Mouse (Mus musculus): ENCODE data around the gene Adcy7. TPM values are rescaled to one million over a fixed set of nuclear protein-coding genes. Genes with fewer than 3 reads are reported as not detected.

The Adcy7 gene
- polyA plus RNA-seq, 1 experiment, result 2.1 TPM

DNA sequence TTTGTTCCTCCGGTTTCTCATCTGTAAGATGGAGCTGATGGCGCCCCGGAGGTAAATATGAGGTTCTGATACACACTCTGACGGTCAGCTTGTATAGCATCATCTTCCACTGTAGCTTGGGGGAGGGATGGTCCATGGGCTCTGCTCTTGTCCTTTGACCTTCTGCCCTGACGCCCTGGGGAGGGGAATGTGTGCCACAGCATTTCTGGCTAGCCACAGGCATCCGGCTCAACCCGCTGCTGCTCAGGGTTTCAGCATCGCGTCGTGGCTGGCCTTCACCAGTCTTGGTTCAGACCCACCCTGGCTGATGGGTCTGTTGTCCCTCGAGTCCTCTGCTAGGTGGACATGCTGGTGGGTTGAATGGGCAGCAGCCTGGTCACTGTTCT is 19.1 kb downstream of the Adcy7 start:
- H3K4me1 ChIP-seq (ENCODE audit: control insufficient read depth, insufficient read depth, low read length), result no peaks in the 10 kb centered on the region
- no peak overlapping the region for H3K4me3 ChIP-seq (ENCODE audit: low read depth, low read length)
- no peak for TF ChIP-seq CTCF (IDR thresholded peaks at IDR 0.05; ENCODE audit: low read depth, low read length)
- no peak for TF ChIP-seq EP300 (IDR thresholded peaks at IDR 0.05; ENCODE audit: insufficient read depth, low read depth, low read length)
- no peak for TF ChIP-seq POLR2A (IDR thresholded peaks at IDR 0.05; ENCODE audit: insufficient read depth, low read length)
- no peaks in the 10 kb centered on the region for H3K9me3 ChIP-seq (replicated peaks; ENCODE audit: control insufficient read depth, insufficient read depth, low read length, poor library complexity, severe bottlenecking)
- no peak overlapping the region for H3K27ac ChIP-seq (ENCODE audit: insufficient read depth, low read length)
- no peaks in the 10 kb centered on the region for H3K27me3 ChIP-seq (ENCODE audit: control insufficient read depth, insufficient read depth, low read length, poor library complexity, severe bottlenecking)
- no peaks in the 10 kb centered on the region for H3K36me3 ChIP-seq (ENCODE audit: control insufficient read depth, insufficient read depth, low read length, poor library complexity, severe bottlenecking)
- H3K9ac ChIP-seq (ENCODE audit: low read depth, poor library complexity, severe bottlenecking), result no peak overlapping the region

DNA sequence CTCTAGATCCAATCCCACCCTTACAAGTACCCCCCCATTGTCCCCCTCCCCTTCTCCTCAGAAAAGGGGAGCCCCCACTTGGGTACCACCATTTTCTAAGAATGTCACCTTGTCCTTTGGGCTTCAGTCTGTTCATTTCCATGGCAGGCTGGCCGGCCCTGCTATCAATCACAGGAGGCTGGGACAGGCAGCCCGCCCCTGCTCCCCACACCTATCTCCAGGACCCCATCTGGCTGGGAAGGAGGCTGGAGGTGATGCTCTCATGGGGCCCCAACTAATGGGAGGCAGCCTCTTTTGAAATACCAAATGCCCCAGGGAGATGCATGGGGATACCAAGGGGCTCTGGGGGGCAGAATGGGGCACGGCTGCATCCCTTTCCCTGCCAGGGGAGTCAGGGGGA is 20.7 kb downstream of the Adcy7 start:
- no peaks in the 10 kb centered on the region for H3K27me3 ChIP-seq (ENCODE audit: control insufficient read depth, insufficient read depth, low read length, poor library complexity, severe bottlenecking)
- H3K9ac ChIP-seq (ENCODE audit: low read depth, poor library complexity, severe bottlenecking), result no peak overlapping the region
- no peak overlapping the region for H3K4me3 ChIP-seq (ENCODE audit: low read depth, low read length)
- H3K4me1 ChIP-seq (ENCODE audit: control insufficient read depth, insufficient read depth, low read length), result no peaks in the 10 kb centered on the region
- no peak for TF ChIP-seq CTCF (IDR thresholded peaks at IDR 0.05; ENCODE audit: low read depth, low read length)
- no peak for TF ChIP-seq POLR2A (IDR thresholded peaks at IDR 0.05; ENCODE audit: insufficient read depth, low read length)
- TF ChIP-seq EP300 (IDR thresholded peaks at IDR 0.05; ENCODE audit: insufficient read depth, low read depth, low read length), result no peak
- H3K36me3 ChIP-seq (ENCODE audit: control insufficient read depth, insufficient read depth, low read length, poor library complexity, severe bottlenecking), result no peaks in the 10 kb centered on the region
- H3K27ac ChIP-seq (ENCODE audit: insufficient read depth, low read length), result no peak overlapping the region
- H3K9me3 ChIP-seq (replicated peaks; ENCODE audit: control insufficient read depth, insufficient read depth, low read length, poor library complexity, severe bottlenecking), result no peaks in the 10 kb centered on the region

DNA sequence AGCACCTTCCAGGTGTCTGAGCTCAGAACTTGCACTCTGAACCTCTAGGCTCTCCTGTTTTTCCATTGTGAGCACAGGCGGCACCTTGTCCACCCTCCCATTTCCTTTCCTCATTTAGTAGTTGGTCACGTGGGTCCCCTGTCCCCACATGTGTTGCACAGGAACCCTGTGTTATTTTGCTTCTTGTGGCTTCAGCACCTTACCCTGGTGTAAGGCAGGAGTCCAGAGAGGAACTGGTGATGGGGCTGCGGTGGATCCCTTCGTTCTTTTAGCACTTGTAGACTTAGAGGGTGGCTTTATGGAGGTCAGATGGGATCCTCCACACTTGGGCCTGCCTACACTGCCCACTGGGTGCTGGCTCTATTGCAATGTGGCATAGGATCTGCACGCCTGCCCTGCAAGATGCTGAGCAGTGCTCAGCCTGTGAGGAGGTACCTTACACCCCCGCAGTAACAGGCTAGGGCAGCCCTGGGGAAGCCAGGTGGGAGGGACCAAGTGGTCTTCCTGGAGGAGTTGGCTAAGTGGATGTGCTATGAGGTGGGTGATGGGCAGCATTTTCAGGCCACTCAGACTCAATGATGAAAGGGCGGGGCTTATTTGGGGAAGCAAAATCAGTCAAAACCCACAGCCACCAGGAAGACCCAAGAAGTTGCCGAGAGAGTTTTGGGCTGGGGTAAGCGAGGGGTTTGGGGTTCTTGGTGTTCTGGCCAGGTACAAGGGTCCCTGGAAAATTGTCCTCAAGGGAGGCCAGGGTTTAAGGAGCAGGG is 21.6 kb downstream of the Adcy7 start:
- Histone ChIP-seq H3K4me1 (ENCODE audit: control insufficient read depth, insufficient read depth, low read length) (no peaks in the 10 kb centered on the region), H3K9ac (ENCODE audit: low read depth, poor library complexity, severe bottlenecking) (no peak overlapping the region), H3K9me3 (replicated peaks; ENCODE audit: control insufficient read depth, insufficient read depth, low read length, poor library complexity, severe bottlenecking) (no peaks in the 10 kb centered on the region), H3K27ac (ENCODE audit: insufficient read depth, low read length) (no peak overlapping the region), H3K27me3 (ENCODE audit: control insufficient read depth, insufficient read depth, low read length, poor library complexity, severe bottlenecking) (no peaks in the 10 kb centered on the region), H3K36me3 (ENCODE audit: control insufficient read depth, insufficient read depth, low read length, poor library complexity, severe bottlenecking) (no peaks in the 10 kb centered on the region), H3K4me3 (ENCODE audit: low read depth, low read length) (no peak overlapping the region)
- TF ChIP-seq POLR2A (IDR thresholded peaks at IDR 0.05; ENCODE audit: insufficient read depth, low read length) (no peak), EP300 (IDR thresholded peaks at IDR 0.05; ENCODE audit: insufficient read depth, low read depth, low read length) (no peak), CTCF (IDR thresholded peaks at IDR 0.05; ENCODE audit: low read depth, low read length) (no peak)

- no peaks in the 10 kb centered on the region for H3K9me3 ChIP-seq (replicated peaks; ENCODE audit: control insufficient read depth, insufficient read depth, low read length, poor library complexity, severe bottlenecking)
- no peak for TF ChIP-seq EP300 (IDR thresholded peaks at IDR 0.05; ENCODE audit: insufficient read depth, low read depth, low read length)
- no peak for TF ChIP-seq POLR2A (IDR thresholded peaks at IDR 0.05; ENCODE audit: insufficient read depth, low read length)
- TF ChIP-seq CTCF (IDR thresholded peaks at IDR 0.05; ENCODE audit: low read depth, low read length), result no peak
- no peak overlapping the region for H3K27ac ChIP-seq (ENCODE audit: insufficient read depth, low read length)
- H3K4me3 ChIP-seq (ENCODE audit: low read depth, low read length), result no peak overlapping the region
- H3K4me1 ChIP-seq (ENCODE audit: control insufficient read depth, insufficient read depth, low read length), result no peaks in the 10 kb centered on the region
- H3K9ac ChIP-seq (ENCODE audit: low read depth, poor library complexity, severe bottlenecking), result no peak overlapping the region
- H3K36me3 ChIP-seq (ENCODE audit: control insufficient read depth, insufficient read depth, low read length, poor library complexity, severe bottlenecking), result no peaks in the 10 kb centered on the region
- H3K27me3 ChIP-seq (ENCODE audit: control insufficient read depth, insufficient read depth, low read length, poor library complexity, severe bottlenecking), result no peaks in the 10 kb centered on the region
These were observed 22.8 kb downstream of the Adcy7 start for GRCm38 (mm10) chr8:88294977-88295376.

- Histone ChIP-seq H3K27me3 (ENCODE audit: control insufficient read depth, insufficient read depth, low read length, poor library complexity, severe bottlenecking) (no peaks in the 10 kb centered on the region), H3K9ac (ENCODE audit: low read depth, poor library complexity, severe bottlenecking) (no peak overlapping the region), H3K27ac (ENCODE audit: insufficient read depth, low read length) (no peak overlapping the region), H3K9me3 (replicated peaks; ENCODE audit: control insufficient read depth, insufficient read depth, low read length, poor library complexity, severe bottlenecking) (no peaks in the 10 kb centered on the region), H3K36me3 (ENCODE audit: control insufficient read depth, insufficient read depth, low read length, poor library complexity, severe bottlenecking) (no peaks in the 10 kb centered on the region), H3K4me1 (ENCODE audit: control insufficient read depth, insufficient read depth, low read length) (no peaks in the 10 kb centered on the region), H3K4me3 (ENCODE audit: low read depth, low read length) (no peak overlapping the region)
- TF ChIP-seq CTCF (IDR thresholded peaks at IDR 0.05; ENCODE audit: low read depth, low read length), result no peak
- no peak for TF ChIP-seq EP300 (IDR thresholded peaks at IDR 0.05; ENCODE audit: insufficient read depth, low read depth, low read length)
- TF ChIP-seq POLR2A (IDR thresholded peaks at IDR 0.05; ENCODE audit: insufficient read depth, low read length), result no peak
These were observed 26.0 kb downstream of the Adcy7 start for GRCm38 (mm10) chr8:88297976-88298732.

GRCm38 (mm10) chr8:88298733-88299103 is 26.5 kb downstream of the Adcy7 start:
- TF ChIP-seq CTCF (IDR thresholded peaks at IDR 0.05; ENCODE audit: low read depth, low read length) (no peak), EP300 (IDR thresholded peaks at IDR 0.05; ENCODE audit: insufficient read depth, low read depth, low read length) (no peak), POLR2A (IDR thresholded peaks at IDR 0.05; ENCODE audit: insufficient read depth, low read length) (no peak)
- no peaks in the 10 kb centered on the region for H3K4me1 ChIP-seq (ENCODE audit: control insufficient read depth, insufficient read depth, low read length)
- H3K4me3 ChIP-seq (ENCODE audit: low read depth, low read length), result no peak overlapping the region
- H3K27ac ChIP-seq (ENCODE audit: insufficient read depth, low read length), result no peak overlapping the region
- no peak overlapping the region for H3K9ac ChIP-seq (ENCODE audit: low read depth, poor library complexity, severe bottlenecking)
- no peaks in the 10 kb centered on the region for H3K36me3 ChIP-seq (ENCODE audit: control insufficient read depth, insufficient read depth, low read length, poor library complexity, severe bottlenecking)
- H3K9me3 ChIP-seq (replicated peaks; ENCODE audit: control insufficient read depth, insufficient read depth, low read length, poor library complexity, severe bottlenecking), result no peaks in the 10 kb centered on the region
- no peaks in the 10 kb centered on the region for H3K27me3 ChIP-seq (ENCODE audit: control insufficient read depth, insufficient read depth, low read length, poor library complexity, severe bottlenecking)
